Mouse (Mus musculus): ENCODE results near the gene Frem1.

Gene Frem1

GRCm38 (mm10) chr4:83030097-83030496 is 22.0 kb downstream of the Frem1 start:
- no peak for DNase-seq (ENCODE audit: low read depth, low spot score)

- no peak for DNase-seq (ENCODE audit: low read depth, low spot score)
Observed at GRCm38 (mm10) chr4:83020759-83021555, 31.2 kb downstream of the Frem1 start.

- DNase-seq (ENCODE audit: low read depth, low spot score) = no peak
Observed at GRCm38 (mm10) chr4:83018111-83019105, 33.7 kb downstream of the Frem1 start.

- no peak for DNase-seq (ENCODE audit: low read depth, low spot score)
Observed at GRCm38 (mm10) chr4:83014538-83014937, 37.6 kb downstream of the Frem1 start.

GRCm38 (mm10) chr4:83004086-83004485 is 48.1 kb downstream of the Frem1 start:
- no peak for DNase-seq (ENCODE audit: low read depth, low spot score)

GRCm38 (mm10) chr4:82992042-82992441 is 60.1 kb downstream of the Frem1 start:
- no peak for DNase-seq (ENCODE audit: low read depth, low spot score)

- DNase-seq (ENCODE audit: low read depth, low spot score) = no peak
Observed at GRCm38 (mm10) chr4:82990973-82991695, 61.0 kb downstream of the Frem1 start.

GRCm38 (mm10) chr4:82972381-82972780 is 79.8 kb downstream of the Frem1 start:
- DNase-seq (ENCODE audit: low read depth, low spot score) = no peak

- no peak for DNase-seq (ENCODE audit: low read depth, low spot score)
Observed at GRCm38 (mm10) chr4:82970901-82971648, 81.1 kb downstream of the Frem1 start.

GRCm38 (mm10) chr4:82961024-82961423 is 91.1 kb downstream of the Frem1 start:
- no peak for DNase-seq (ENCODE audit: low read depth, low spot score)

GRCm38 (mm10) chr4:82957827-82958538 is 94.2 kb downstream of the Frem1 start:
- no peak for DNase-seq (ENCODE audit: low read depth, low spot score)

- DNase-seq (ENCODE audit: low read depth, low spot score) = no peak
Observed at GRCm38 (mm10) chr4:82953992-82954391, 98.1 kb downstream of the Frem1 start.

- no peak for DNase-seq (ENCODE audit: low read depth, low spot score)
Observed at GRCm38 (mm10) chr4:82949511-82949910, 102.6 kb downstream of the Frem1 start.

- no peak for DNase-seq (ENCODE audit: low read depth, low spot score)
Observed at GRCm38 (mm10) chr4:82946721-82947120, 105.4 kb downstream of the Frem1 start.

- DNase-seq (ENCODE audit: low read depth, low spot score) = no peak
Observed at GRCm38 (mm10) chr4:82946276-82946612, 105.9 kb downstream of the Frem1 start.

- no peak for DNase-seq (ENCODE audit: low read depth, low spot score)
Observed at GRCm38 (mm10) chr4:82945572-82946275, 106.4 kb downstream of the Frem1 start.

GRCm38 (mm10) chr4:82940680-82941079 is 111.5 kb downstream of the Frem1 start:
- no peak for DNase-seq (ENCODE audit: low read depth, low spot score)

GRCm38 (mm10) chr4:82940248-82940647 is 111.9 kb downstream of the Frem1 start:
- no peak for DNase-seq (ENCODE audit: low read depth, low spot score)

GRCm38 (mm10) chr4:82934308-82934707 is 117.8 kb downstream of the Frem1 start:
- peak; percentile 37 for DNase-seq (ENCODE audit: low read depth, low spot score)

- peak; percentile 33 for DNase-seq (ENCODE audit: low read depth, low spot score)
Observed at GRCm38 (mm10) chr4:82933698-82934210, 118.4 kb downstream of the Frem1 start.

Measured in retina, adult 2 months (tissue).